Mouse (Mus musculus) bone marrow, adult 2 months (tissue): ENCODE data around the gene Abtb1.

Experiments used
- CTCF ChIP-seq: fragments of 200-500 bp; IDR thresholded peaks from 2 replicates; pipeline ENCODE4 v1.5.1; 2011; ENCODE audit warnings: low read length, control low read depth; ENCODE audit not compliant: control insufficient read depth, insufficient read depth
- POLR2A ChIP-seq: fragments of 200-500 bp; IDR thresholded peaks from 2 replicates; pipeline ENCODE4 v1.6.1; 2011; ENCODE audit warnings: low read depth, mild to moderate bottlenecking, control low read depth, low read length, borderline replicate concordance; ENCODE audit not compliant: control insufficient read depth

DNA sequence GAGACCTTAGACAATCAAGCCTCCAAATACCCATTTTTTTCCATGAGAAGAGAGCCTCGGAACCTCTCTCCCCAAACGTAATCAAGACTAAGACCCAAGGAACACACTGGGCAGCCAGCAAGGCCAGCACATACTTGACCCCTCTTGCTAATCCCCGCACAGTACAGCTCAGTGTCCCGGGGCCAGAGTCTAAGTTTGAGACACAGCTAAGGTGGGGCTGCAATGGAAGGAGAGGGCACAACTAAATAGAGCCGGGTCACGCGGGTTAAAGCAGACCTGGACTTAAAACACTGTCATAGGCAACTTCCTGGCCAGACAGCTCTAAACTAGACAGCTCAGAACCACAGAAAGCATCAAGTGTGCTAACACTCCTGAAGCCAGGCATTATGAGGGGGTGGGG, 49.0 kb upstream of the Abtb1 start:
- no peak for TF ChIP-seq CTCF
- no peak for TF ChIP-seq POLR2A
